Mouse (Mus musculus) MEL (cell line): ENCODE measurements around the gene Mroh2a.

Experiments used
- CHD1 ChIP-seq: IDR thresholded peaks from 2 replicates; pipeline ENCODE4 v1.6.1; 2012; ENCODE audit warnings: low read depth, mild to moderate bottlenecking, inconsistent platforms, low read length, improper control_type of control experiment
- NRF1 ChIP-seq: IDR thresholded peaks from 2 replicates; pipeline ENCODE4 v1.6.1; 2014; ENCODE audit warnings: low read depth, mild to moderate bottlenecking, inconsistent platforms, low read length, improper control_type of control experiment, moderate library complexity; ENCODE audit not compliant: poor library complexity, insufficient read depth, severe bottlenecking
- POLR2AphosphoS2 ChIP-seq: IDR thresholded peaks from 2 replicates; pipeline ENCODE4 v1.6.1; 2011; ENCODE audit warnings: low read length, improper control_type of control experiment
- TCF12 ChIP-seq: IDR thresholded peaks from 2 replicates; pipeline ENCODE4 v1.6.1; 2014; ENCODE audit warnings: low read depth, mild to moderate bottlenecking, inconsistent platforms, low read length, improper control_type of control experiment, moderate library complexity
- ZC3H11A ChIP-seq: IDR thresholded peaks from 2 replicates; pipeline ENCODE4 v1.6.1; 2012; ENCODE audit warnings: low read depth, mild to moderate bottlenecking, inconsistent platforms, low read length, improper control_type of control experiment

DNA sequence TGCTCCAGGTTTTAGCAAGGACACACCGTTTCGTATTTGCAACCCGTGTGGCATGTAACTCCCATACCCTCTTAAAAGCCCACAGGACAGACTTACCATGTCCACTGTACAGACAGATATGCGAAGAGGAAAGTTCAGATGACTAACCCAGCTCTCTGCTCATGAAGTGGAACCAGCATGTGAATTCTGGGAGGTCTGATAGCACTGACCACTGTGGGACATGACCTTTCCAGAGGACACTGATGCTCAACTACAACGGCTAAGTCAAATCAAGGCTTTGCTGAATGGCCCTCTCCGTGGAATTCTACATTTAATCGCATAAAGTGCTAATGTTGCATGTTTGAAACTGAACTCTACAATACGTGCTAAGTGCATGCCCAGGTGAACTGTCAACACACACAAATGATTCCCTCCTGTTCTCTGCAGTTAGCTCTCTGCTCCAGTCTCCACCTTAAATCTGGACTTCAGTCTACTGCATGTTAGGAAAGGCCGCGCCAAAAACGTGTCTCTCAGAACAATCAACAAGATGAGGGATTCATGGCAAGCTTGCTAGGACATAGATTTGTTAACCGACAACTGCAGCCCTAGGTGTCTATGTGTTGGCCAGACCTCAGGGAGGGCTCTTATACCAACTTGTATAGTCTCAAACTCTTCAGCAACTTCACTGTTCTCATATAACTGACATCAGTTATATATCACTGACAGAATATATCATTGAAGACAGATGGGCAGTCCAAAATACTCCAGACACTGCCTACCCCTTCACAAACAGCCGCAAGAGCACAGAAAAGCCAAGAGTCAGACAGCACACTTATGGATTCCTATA is 49.1 kb downstream of the Mroh2a start:
- no peak for TF ChIP-seq CHD1
- no peak for TF ChIP-seq NRF1
- TF ChIP-seq POLR2AphosphoS2, result no peak; the same call in 1 of the 2 replicates
- TF ChIP-seq TCF12, result no peak
- no peak for TF ChIP-seq ZC3H11A
